Comparison of ENCODE assay signal across 9 mouse cellular contexts in the genomic region with DNA sequence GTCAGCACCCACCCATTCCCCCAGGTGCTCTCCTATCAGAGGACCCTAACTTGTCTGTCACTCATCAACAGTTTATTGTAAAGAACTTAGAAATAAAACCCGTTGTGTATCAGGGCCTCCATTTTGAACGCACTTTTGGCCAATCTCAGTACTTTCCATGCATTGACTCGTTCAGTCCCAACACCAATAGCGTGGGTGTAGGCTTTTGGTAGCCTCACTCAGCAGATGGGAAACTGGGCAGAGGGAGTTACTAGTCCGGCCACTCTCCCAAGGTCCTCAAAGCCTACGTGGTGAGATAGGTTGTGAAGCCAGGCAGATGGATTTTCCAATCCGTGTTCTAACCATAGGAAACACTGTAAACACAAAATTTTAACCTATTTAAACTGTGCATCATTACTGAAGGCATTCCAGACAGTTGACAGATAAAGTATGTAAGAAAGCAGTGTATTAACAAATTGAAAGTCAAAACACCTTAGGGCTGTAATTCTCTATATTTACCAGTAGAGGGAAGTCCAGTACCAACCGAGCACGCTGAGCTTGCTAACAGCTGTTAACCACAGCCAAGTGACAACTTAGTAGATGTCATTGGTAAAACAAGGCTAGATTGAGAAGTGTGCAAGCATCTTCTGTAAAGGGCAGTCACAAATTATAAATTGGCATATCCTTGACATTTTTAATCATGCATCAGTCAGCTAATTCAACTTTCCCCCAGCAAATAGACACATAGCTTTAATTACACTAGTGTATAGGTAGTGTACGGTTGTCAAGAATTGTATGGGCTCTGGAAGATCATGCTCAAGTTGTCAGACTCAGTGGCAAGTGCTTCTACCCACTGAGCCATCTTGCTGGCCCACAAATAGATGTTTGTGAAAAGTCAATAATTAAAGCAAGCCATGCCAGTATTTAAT. TPM values are rescaled to one million over a fixed set of nuclear protein-coding genes. Genes with fewer than 3 reads are reported as not detected.
A peak's percentile ranks its signal among the peaks of the same experiment; 100 is the strongest.
DNase-seq lines count a peak whose midpoint lies in the region; ATAC-seq and TF ChIP-seq lines count a peak whose summit lies in the region.
"Had no signal": no experiment of that assay in that cellular context is flagged by ENCODE, and none has a peak within 500 bp of the region (broad histone marks: within the 10 kb centered on the region; RNA-seq: fewer than 3 reads in every experiment).

No protein-coding gene starts in this region.

- DNase-seq in heart, postnatal 0 days (ENCODE audit: low spot score): peak; percentile 66
- no peak for DNase-seq in heart, postnatal 25 days (ENCODE audit: low spot score)
- DNase-seq in B cell, adult 2 months: peak; percentile 33 to 45
- peak; percentile 20 for DNase-seq in T-cell, adult 2 months (ENCODE audit: low spot score)
- peak; percentile 43 for DNase-seq in skeletal muscle tissue, adult 2 months (ENCODE audit: low read depth, low spot score)
- no peak for DNase-seq in left cerebral cortex, postnatal 36 days (ENCODE audit: low spot score in 2 of 2)
- no peak for DNase-seq in yolk sac, embryonic 10.5 days (ENCODE audit: low spot score)

- peaks cover 19% of the 10 kb centered on the region for H3K36me3 ChIP-seq in heart, postnatal 0 days (replicated peaks; ENCODE audit: control insufficient read depth, insufficient read depth, low read length)
- H3K36me3 ChIP-seq: limb, embryonic 15.5 days had no signal

- no peak overlapping the region for H3K4me2 ChIP-seq in heart, postnatal 0 days (ENCODE audit: low read depth, low read length)
- H3K4me2 ChIP-seq: limb, embryonic 15.5 days had no signal

- H3K27ac ChIP-seq in heart, postnatal 0 days (ENCODE audit: low read depth): no peak overlapping the region
- H3K27ac ChIP-seq: limb, embryonic 15.5 days had no signal

- no peak overlapping the region for H3K9ac ChIP-seq in heart, postnatal 0 days (replicated peaks; ENCODE audit: low read depth, low read length)
- H3K9ac ChIP-seq: limb, embryonic 15.5 days had no signal

- intact Hi-C loops in heart, postnatal 25 days (cut with DNase I): loop anchor here (2.0 kb wide), 1 partner anchor 585 kb away; no protein-coding TSS in a partner anchor
- intact Hi-C loops in left cerebral cortex, postnatal 36 days (cut with DNase I): loop anchor here (5.0 kb wide), 2 partner anchors 566 to 586 kb away; no protein-coding TSS in a partner anchor

- 0 out of 2 replicates have a peak, but pooled peaks have one; percentile 49 for ATAC-seq in heart, postnatal 0 days (ENCODE audit: insufficient read depth, low read depth)
- ATAC-seq in inflammation-experienced regulatory T-cells, adult 6 months: peak; percentile 94

- H3K27me3 ChIP-seq in heart, postnatal 0 days (ENCODE audit: control insufficient read depth, insufficient read depth, low read length): no peaks in the 10 kb centered on the region
- H3K27me3 ChIP-seq: limb, embryonic 15.5 days had no signal

- 60% methylated on average over 10 of the region's 10 CpGs for WGBS in heart, postnatal 0 days

- no peaks in the 10 kb centered on the region for H3K9me3 ChIP-seq in heart, postnatal 0 days (replicated peaks; ENCODE audit: control insufficient read depth, low read length)
- H3K9me3 ChIP-seq: limb, embryonic 15.5 days had no signal

- no peaks in the 10 kb centered on the region for H3K4me1 ChIP-seq in heart, postnatal 0 days (ENCODE audit: control insufficient read depth, insufficient read depth)

- peak; percentile 81 for TF ChIP-seq CTCF in heart, postnatal 0 days (IDR thresholded peaks at IDR 0.05; ENCODE audit: low read depth)

- no peak overlapping the region for H3K4me3 ChIP-seq in heart, postnatal 0 days (ENCODE audit: low read depth, low read length)
- H3K4me3 ChIP-seq: limb, embryonic 15.5 days had no signal

- no peak for TF ChIP-seq EP300 in heart, postnatal 0 days (IDR thresholded peaks at IDR 0.05; ENCODE audit: low read depth)

RNA-seq across cellular contexts. Expression of gene Mtfr2, which starts 14.2 kb away (rescaled TPM):
- total RNA-seq in heart, postnatal 0 days (2014; rRNA removed; ENCODE audit: low replicate concordance): 0.15 and 3.7 TPM in 2 replicates
- polyA plus RNA-seq in heart, postnatal 0 days (2015; fragmentation: Nextera tagmentation; extraction: Ambion mirVana): 0.63 and 0.64 TPM in 2 replicates
- under 1 TPM in 1 of 2 experiments, not detected in 1; 0.16 TPM for total RNA-seq in heart, postnatal 25 days (2021)
- polyA plus RNA-seq in inflammation-experienced regulatory T-cells, adult 6 months (2017; shearing (Covaris generic)): 1 to 10 TPM in 1 of 3 experiments, under 1 TPM in 2; 0.54 to 2.6 (median 0.98) TPM
- under 1 TPM; 0.25 to 0.72 TPM for total RNA-seq in left cerebral cortex, postnatal 36 days (2021)

RNA-seq across cellular contexts. Expression of gene Bclaf1, which starts 49.5 kb away (rescaled TPM):
- 58.0 and 82.4 TPM in 2 replicates for total RNA-seq in heart, postnatal 0 days (2014; rRNA removed; ENCODE audit: low replicate concordance)
- 45.7 and 50.3 TPM in 2 replicates for polyA plus RNA-seq in heart, postnatal 0 days (2015; fragmentation: Nextera tagmentation; extraction: Ambion mirVana)
- 10 to 100 TPM; 45.5 to 58.2 TPM for total RNA-seq in heart, postnatal 25 days (2021)
- 100 to 1,000 TPM; 132 to 233 (median 189) TPM for polyA plus RNA-seq in inflammation-experienced regulatory T-cells, adult 6 months (2017; shearing (Covaris generic))
- 100 to 1,000 TPM in 1 of 2 experiments, 10 to 100 TPM in 1; 99.9 to 136 TPM for total RNA-seq in left cerebral cortex, postnatal 36 days (2021)

Comparison
In these comparisons a context has a peak if more than half of its experiments do, and no peak if none do; other contexts are left out.
1. DNase-seq: peak in heart, postnatal 0 days (single experiment), B cell, adult 2 months (2 of 2), T-cell, adult 2 months (single experiment) and skeletal muscle tissue, adult 2 months (single experiment); none in heart, postnatal 25 days (single experiment), left cerebral cortex, postnatal 36 days (0 of 2) and yolk sac, embryonic 10.5 days (single experiment).